Mouse (Mus musculus): ENCODE data around the gene Sap30bp. TPM values are rescaled to one million over a fixed set of nuclear protein-coding genes. Genes with fewer than 3 reads are reported as not detected.

Sap30bp gene
- total RNA-seq, 2 experiments from 2014 or later, result 44.9 to 51.5 TPM

DNA sequence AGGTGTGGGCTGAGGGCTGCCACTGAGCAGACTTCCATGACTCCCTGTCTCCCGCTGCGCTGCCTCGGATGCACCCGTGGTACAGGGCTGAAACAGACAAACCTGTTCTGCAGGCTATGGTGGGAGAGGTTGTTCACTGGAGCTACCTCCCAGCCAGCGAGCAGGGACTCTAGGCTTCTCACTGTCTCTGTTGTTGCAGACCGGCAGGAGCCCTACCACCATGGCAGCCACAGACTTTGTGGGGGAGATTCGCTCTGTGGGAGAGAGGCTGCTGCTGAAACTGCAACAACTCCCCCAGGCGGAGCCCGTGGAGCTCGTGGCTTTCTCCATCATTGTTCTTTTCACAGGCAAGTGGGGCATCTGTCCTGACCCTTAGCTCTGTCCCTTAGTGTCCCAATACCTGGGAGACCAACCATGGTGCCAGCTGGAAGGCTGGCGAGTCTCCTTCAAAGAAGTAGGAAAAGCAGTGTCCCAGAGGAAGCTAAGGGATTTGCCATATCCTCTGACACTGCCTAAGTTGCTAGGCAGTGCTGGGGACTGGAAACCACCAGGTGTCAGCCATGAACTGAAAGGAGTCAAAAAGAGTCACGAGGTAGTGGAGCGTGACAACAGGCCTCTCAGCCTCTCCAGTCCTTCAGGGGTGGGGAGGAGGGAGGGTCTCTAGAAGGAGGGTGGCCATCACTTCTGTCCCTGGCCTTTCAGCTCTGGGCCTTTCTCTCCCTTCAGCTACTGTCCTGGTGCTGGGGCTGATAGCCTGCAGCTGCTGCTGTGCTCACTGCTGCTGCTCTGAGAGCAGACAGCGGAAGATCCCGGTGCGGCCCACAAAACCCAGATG, 27.9 kb upstream of the Sap30bp start:
- DNase-seq (ENCODE audit: low spot score in 2 of 2), result no peak

DNA sequence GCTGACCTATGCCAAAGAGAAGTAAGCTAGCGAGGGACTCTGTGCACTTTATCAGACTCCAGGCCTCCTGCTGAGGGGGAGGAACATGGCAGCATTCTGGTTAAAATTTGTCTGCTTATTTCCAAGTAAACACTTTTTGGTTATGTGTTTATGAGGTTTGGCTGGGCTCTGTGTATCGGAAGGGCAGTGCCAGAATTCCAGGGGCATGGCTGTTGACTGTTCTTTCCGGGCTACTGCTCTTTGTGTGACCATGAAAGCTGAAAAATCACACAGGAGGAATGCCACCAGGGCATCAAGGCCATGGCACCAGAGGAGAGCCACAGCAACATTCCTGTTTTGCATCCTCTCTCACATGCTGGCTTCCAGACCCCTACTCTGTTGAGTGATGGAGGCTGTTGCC, 27.0 kb upstream of the Sap30bp start:
- no peak for DNase-seq (ENCODE audit: low spot score in 2 of 2)

DNA sequence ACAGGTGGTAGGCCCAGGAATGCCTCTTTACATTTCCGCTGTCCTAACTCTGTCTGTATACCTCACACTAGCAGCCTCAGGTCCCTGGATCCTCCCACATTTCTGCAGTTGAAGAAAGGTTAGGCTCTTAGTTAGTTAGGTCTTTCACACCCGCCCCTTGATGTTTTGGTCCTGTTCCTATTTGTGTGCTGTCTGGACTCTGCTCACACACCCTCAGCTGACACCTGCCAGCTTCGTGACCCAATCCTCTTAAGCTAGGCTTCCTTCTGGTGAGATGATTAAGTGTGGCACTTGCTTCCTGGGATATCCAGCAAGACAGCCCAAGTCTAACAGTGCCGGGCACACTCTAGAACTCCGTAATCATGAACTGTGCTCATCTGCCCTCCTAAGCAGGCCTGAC, 26.6 kb upstream of the Sap30bp start:
- no peak for DNase-seq (ENCODE audit: low spot score in 2 of 2)

DNA sequence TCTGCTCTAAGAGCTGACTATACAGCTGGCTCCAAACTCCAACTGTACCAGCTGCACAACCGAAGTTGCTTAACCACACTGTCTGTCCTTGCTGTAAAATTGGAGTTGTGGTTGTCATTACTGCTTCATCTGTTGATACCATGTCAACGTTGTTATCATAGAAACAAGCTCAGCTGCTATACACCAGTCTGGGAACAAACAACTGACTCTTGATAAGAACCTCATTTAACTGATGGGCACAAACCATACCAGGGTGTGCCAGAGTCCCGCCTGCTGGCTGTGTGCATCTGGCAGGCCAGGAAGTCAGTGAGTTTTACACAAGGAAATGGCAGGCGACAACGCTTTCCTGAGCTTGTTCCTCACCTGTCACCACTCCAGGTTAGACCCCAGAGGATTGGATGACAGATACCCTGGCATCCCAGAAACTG, 21.9 kb upstream of the Sap30bp start:
- DNase-seq (ENCODE audit: low spot score in 2 of 2), result no peak

DNA sequence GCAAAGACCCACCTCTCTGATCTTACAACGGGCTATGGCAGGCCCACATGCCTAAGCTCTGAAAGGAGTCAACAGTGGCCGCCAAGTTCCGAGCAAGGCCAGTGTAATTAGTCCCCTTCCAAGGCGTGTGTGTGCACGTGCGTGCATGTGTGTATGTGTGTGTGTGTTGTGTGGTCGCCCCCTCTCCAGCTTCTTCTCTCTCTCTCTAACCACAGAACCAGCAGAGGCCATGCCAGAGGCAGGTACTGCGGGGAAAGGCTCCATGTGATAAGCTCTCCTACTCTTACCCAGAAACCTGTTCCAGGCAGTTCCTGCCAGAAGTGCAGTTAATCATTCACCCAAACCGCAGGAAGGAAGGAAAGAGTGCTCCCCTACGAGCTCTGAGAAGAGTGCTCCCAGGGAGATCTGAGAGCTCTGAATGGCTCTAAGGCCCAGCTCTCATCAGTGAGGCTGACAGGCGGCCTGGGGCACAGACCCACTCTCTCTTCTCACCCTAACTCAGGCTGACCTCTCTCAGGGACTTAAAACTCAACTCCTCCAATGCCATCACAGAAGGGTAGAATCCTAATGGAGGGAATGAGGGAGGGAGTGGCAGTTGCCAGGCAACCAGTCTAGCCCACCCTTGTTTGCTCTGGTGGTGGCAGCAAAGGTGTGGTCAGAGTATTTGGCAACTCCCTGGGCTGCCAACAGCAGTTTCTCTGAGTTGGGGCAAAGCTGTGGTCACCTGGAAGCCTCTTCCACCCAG, 21.3 kb upstream of the Sap30bp start, which contains the start of gene Smim6:
Gene Smim6 (plus strand): TSS at position 386 of the 745 bp plus-strand sequence.
- DNase-seq (ENCODE audit: low spot score in 2 of 2), result no peak

DNA sequence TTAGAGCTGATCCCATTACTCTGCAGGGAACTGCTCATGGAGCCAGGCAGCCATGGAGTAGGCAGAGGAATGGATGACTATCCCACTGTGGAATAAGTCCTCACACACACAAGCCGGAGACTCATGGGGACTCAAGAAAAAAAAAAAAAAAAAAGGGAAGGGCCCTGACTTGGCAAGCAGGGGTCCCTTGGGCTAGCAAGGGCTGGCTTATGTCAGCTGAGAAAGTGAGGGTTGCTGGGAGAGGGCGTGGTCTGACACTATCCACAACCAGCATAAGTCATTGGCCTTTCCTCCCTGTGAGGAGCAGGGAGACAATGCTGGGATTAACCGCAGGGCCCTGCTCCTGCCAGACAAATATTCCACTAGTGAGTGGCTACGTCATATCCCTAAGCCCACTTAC, 16.5 kb upstream of the Sap30bp start:
- no peak for DNase-seq (ENCODE audit: low spot score in 2 of 2)

DNA sequence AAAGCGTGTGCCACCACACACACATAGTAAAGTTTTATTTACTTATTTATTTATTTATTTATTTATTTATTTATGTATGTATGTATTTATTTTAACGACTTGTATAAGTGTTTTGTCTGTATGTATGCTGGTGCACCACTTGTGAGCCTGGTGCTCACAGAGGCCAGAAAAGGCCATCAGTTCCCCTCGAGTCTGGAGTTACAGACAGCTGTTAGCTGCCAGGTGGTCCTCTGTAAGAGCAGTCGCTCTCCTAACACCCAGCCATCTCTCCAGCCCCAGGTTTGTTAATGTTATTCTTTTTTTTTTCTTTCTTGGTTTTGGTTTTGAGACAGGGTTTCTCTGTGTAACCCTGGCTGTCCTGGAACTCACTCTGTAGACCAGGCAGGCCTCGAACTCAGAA, 14.4 kb upstream of the Sap30bp start:
- DNase-seq (ENCODE audit: low spot score in 2 of 2), result no peak

DNA sequence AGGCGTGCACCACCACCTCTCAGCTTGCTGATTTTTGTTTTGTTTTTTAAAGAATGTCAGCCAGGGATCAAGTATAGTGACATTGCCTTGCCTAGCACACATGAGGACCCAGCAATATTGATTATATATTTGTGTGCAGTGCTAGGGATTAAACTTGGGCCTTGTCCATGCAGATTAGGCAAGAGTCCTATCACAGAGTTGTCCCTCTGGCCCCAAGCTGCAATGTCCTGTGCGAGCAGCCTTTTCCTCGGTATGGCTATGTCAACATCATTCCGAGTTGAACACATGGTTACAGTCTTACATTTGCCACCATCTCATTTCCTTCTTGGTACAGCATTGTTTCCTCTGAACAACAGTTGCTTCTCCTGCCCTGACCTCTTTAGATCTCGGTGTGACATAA, 14.0 kb upstream of the Sap30bp start:
- DNase-seq (ENCODE audit: low spot score in 2 of 2), result no peak

DNA sequence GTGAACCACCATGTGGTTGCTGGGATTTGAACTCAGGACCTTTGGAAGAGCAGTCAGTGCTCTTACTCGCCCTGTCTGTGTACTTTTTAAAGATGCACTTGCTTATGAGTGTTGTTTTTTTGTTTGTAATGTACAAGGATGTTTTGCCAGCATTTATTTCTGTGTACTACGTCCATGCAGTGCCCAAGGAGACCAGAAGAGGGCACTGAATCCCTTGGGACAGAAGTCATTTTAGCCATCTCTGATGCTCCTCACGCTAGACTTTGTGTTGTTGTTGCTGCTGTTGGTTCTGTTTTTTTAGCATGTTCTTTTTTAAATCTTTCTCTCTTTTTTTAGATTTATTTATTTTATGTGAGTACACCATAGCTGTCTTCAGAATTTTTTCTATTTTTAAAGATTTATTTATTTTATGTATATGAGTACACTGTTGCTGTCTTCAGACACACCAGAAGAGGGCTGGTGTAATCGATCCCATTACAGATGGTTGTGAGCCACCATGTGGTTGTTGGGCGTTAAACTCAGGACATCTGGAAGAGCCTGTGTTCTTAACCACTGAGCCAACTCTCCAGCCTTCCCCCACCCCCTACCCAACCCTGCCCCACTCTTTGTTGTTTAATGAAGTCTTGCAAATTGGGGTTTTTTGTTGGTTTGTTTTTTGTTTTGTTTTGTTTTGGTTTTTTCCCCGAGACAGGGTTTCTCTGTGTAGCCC, 12.8 kb upstream of the Sap30bp start:
- no peak for DNase-seq (ENCODE audit: low spot score in 2 of 2)

DNA sequence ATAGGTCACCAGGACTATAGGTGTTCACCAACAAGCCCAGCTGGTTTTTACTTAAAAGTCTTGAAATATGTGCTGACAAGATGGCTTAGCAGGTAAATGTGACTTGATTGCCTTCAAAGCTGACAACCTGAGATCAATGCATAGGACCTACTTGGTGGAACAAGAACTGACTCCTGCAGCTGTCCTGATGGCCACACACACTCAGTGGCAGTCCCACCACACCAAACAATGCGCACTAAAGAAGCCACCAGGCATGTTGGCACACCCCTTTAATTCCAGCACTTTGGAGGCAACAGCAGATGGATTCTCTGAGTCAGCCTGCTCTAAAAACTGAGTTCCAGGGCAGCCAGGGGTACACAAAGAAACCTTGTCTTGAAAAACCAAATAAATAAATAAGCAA, 11.1 kb upstream of the Sap30bp start:
- no peak for DNase-seq (ENCODE audit: low spot score in 2 of 2)

DNA sequence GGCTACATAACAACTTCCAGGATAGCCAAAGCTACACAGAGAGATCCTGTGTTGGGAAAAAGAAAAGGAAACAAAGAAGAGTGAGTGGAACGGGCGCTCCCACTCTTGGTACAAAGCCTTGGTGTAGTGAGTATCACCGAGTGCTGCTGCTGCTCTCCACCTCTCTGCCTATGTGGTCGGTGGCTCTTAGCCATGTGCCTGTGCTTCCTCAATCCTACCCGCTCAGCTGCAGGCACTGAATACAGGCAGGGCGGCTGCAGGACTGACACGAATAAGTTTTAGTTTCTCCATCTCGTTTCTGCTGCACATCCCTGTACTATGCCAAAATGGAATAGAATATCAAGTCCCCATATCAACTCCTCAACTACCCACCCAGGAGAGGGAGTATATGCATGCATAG, 4.1 kb upstream of the Sap30bp start:
- DNase-seq (ENCODE audit: low spot score in 2 of 2), result no peak

DNA sequence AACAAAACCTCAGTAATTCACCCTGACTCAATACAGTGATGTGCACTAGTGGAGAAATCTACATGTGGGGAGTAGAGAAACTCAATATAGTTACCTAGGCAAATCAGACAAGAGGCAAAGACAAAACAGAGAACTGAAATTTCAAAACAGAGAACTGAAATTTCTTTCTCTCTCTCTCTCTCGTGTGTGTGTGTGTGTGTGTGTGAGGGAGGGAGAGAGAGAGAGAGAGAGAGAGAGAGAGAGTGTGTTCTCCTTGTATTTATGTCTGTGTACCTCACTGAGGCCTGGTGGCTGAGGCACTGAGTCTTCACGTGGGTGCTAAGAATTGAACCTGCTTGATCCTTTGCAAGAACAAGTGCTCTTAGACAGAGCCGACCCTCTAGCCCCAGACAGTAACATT, 3.3 kb upstream of the Sap30bp start:
- DNase-seq (ENCODE audit: low spot score in 2 of 2), result no peak

DNA sequence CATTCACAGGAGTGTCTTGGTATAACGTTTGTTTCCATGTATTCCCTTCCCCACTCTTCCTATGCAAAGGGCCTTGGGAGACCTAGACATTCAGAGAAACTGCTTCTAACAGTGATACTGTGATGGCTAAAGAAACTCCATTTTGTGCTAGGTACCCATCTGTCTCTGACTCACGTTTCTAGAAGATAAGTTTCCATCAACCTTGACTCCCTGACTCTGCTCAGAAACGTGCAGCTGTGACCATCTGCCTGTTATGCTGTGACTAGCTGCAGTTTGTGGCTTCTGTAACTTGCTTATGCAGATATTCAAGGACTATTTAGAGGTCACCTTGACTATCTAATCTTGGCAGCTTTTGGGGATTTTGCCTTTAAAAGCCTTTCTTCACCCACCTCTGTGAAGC, 1.8 kb upstream of the Sap30bp start:
- DNase-seq (ENCODE audit: low spot score in 2 of 2), result no peak

DNA sequence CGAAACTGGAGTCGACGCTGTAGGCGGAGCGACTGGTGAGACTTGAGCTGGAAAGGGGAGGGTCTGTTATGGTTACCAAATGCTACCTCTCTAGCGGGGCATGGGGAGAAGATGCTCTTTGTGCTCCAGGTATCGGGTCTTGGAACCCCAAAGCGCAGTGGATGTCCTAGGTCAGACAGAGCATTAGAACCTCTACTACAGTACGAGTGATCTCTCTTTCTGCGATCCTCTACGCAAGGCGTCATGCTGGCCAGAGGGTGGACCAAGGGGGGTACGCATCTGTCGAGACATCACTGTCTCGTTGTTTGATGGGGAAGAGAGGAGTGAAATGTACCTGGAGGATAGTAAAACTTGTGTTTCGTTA, 647 bp downstream of the Sap30bp start:
- no peak for DNase-seq (ENCODE audit: low spot score in 2 of 2)

DNA sequence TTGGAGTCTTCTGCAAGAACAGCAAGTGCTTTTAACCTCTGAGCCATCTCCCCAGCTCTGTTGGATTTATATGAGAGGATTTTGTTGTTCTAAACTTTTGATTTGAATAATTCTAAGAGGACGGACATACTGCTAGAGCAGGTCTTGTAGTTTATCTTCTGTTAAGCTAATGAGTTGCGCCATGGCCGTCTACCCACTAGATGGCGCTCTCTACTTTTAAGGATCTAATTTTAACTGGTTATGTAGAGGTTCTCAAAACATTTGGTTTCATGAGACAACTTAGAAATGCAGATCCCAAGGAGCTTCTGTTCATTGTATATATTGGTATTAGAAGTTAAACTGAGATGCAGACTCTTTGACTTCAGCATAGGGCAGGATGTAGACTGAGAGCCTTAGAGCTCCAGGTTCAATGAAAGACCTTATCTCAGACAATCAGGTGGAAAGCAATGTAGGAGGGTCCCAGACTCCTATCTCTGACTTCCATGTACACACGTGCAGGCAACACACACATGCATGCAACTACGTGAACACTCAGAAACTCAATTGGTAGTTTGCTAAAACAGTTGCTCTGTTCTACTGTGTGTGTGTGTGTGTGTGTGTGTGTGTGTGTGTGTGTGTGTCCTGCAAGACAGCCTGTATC, 6.7 kb downstream of the Sap30bp start:
- DNase-seq (ENCODE audit: low spot score in 2 of 2), result peak in 1 of 2 experiments; percentile 39

DNA sequence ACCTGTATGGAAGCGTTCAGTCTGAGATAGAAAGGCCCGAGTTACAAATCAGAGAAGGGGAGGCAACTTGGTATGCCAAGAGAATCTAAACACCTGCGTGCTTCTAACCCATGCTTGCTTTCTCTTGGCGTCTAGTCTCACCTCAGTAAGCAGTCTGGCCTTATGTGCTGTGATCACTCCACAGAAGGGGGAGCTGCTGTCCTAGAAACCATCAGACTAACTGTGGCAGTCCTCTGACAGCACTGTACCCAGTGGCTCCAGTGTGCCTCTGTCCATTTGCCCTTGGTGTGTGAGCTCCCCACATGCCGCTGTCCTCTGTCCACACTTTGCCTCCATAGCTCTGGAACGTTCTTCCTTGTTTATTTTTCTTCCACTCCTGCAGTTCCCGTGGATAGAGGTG, 8.9 kb downstream of the Sap30bp start:
- DNase-seq (ENCODE audit: low spot score in 2 of 2), result no peak

DNA sequence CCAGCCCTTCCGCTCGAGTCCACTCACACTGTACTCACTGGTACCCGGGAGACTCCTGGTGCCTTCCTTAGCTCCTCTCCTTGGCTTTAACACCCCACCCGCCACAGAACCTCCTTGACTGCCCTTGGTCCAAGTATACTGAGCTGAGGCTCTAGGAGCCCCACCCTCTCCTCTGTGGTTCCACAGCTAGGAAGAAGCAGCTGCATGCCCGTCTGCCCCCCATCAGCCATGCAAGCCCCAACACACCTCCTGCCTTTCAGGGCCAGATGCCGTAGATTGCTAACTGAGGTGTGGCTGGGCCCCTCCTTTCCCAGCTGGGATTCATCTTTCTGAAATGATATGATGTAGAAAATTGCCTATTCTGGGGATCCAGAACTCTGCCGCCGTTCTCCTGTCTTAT, 12.2 kb downstream of the Sap30bp start:
- DNase-seq (ENCODE audit: low spot score in 2 of 2), result no peak

DNA sequence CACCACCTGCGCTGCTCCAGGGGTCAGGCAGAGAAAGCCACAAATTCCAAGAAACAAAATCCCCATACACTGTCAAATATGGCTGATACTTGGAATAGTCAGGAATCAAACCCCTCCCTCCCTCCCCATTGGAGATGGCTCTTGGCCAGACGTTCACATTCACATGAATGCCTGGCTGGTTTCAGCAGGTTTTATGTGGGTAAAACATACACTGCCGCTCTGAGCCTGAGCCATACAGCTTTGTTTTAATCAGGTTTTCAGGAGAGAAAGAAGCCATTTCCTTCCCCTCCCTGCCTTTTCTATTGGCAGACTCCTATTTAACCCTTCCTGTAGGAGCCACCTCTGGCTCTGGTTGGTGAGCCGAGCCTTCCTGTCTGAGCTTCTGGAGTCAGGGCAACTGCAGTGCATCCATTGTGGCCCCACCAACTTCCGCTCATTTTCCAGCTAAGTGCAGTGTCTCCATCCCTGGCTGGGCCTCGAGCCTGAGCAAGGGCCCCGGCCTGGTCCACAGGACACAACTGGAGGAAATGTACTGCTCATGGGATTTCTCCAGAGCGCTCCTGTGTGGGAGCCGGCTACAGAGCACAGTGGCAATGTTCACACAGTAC, 13.2 kb downstream of the Sap30bp start:
- no peak for DNase-seq (ENCODE audit: low spot score in 2 of 2)

DNA sequence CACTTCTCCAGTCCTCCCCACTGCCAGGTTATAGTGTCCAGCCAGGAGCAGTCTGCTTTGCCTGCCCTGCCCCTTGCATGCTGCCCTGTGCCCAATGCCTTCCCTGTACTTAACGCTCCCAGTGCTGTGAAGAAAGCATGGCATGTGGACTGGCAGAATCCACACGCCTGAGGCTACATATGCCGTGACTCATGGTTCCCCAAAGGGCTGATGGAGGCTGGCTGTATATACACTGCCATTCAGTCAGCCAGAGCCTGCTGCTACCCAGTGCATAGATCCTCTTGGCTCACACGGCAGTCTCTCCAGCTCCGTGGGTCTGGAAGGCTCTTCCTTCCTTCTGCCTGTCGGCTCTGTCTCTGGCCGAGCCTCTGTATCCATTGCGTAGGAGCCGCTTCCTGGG, 15.2 kb downstream of the Sap30bp start:
- no peak for DNase-seq (ENCODE audit: low spot score in 2 of 2)

DNA sequence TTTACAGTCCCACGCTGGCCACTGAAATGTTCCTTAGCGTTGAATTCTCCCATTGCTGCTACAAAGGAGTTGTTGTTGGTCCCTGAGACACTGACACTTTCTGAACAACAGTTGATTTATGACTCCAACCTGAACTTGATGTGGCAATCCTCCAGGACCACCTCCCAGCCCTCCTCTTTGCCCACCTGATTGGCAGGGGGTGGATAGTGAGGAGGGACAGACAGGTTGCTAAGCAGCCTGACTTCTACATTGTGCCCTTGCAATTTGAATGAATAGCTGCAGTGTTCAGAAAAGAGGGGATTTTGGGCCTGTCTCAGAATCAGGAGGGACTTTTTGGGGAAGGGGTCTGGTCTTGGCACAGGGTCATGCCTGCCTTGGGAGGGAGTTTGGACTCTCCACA, 17.6 kb downstream of the Sap30bp start:
- DNase-seq (ENCODE audit: low spot score in 2 of 2), result no peak

DNA sequence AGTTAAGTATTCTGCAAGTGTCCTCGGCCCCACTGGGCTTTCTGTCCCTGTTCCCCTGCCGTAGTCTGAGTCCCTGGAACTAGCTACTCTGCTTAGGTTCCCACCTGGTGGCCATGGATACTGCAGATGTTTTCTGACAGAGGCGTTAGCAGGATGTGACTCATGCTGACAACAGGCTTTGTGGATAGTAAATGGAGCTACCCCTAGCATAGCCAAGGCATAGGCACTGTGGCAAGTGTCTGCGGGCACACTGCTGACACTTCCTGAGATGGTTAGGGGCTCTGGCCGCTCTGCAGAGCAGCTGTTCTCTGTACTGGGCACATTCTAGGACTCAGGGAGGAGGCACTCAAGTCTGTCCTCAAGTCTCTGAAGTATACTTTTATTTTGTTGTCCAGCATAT, 21.6 kb downstream of the Sap30bp start:
- DNase-seq (ENCODE audit: low spot score in 2 of 2), result no peak

Data from adrenal gland, postnatal 4 days (tissue).